Mouse (Mus musculus): ENCODE measurements around the gene Hc.

DNA sequence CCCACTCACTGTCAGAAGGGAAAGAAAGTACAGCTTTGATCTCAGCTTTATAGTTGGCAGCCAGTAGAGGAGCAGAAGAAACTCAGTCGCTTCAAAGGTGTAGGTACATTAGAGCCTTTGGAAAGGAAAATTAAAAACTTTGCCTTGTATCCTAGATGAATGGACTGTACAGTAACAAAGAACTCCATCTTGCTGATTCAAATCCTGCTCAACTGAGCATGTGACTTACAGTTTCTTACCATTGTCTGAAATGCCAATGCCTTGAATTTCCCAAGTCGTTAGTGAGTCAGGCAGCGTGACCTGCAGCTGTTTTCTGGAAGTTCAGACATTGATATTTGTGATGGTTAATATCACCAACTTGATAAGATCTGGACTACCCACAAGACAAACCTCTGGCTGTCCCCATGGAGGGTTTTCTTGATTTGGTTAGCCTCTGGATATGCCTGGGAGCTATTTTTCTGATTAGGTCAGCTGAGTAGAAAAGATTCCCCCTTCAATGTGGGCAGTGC, 36.5 kb downstream of the Hc start:
- TF ChIP-seq CTCF (IDR thresholded peaks at IDR 0.05; ENCODE audit: borderline replicate concordance, extremely low read depth, insufficient read depth, insufficient read length) = no peak
- no peak for TF ChIP-seq POLR2A (IDR thresholded peaks at IDR 0.05; ENCODE audit: borderline replicate concordance, extremely low read depth, insufficient read depth, insufficient read length, poor library complexity, severe bottlenecking)

All from brain, embryonic 14.5 days (tissue).